Mouse (Mus musculus) liver, embryonic 12.5 days (tissue): ENCODE measurements around the gene Zfp709. TPM values are rescaled to one million over a fixed set of nuclear protein-coding genes. Genes with fewer than 3 reads are reported as not detected.
"Not testable (repeated sequence)": the region's sequence is repeated elsewhere in the genome, so short reads cannot be mapped to it uniquely, and the experiment has no call there.

Source experiments
- ATAC-seq: fragments of 200-750 bp; cut with Nextera tagmentation; 2 replicates; pipeline ENCODE4 v1.8.0; 2017; ENCODE audit warnings: moderate number of reproducible peaks, mild to moderate bottlenecking, moderate library complexity
- H3K27ac ChIP-seq: fragments of 300-500 bp; sonication (generic); 2 replicates; pipeline ENCODE4 v1.5.1; 2016; ENCODE audit warnings: mild to moderate bottlenecking
- H3K27me3 ChIP-seq: fragments of 300-500 bp; sonication (generic); replicated peaks from 2 replicates; pipeline ENCODE4 v1.6.1; 2016; ENCODE audit warnings: mild to moderate bottlenecking, moderate library complexity
- H3K36me3 ChIP-seq: fragments of 300-500 bp; sonication (generic); 2 replicates; pipeline ENCODE4 v1.6.1; 2016; ENCODE audit warnings: mild to moderate bottlenecking, moderate library complexity
- H3K4me1 ChIP-seq: fragments of 300-500 bp; sonication (generic); 2 replicates; pipeline ENCODE4 v1.6.1; 2016
- H3K4me2 ChIP-seq: fragments of 300-500 bp; sonication (generic); 2 replicates; pipeline ENCODE4 v1.6.1; 2016; ENCODE audit warnings: mild to moderate bottlenecking, moderate library complexity
- H3K4me3 ChIP-seq: fragments of 300-500 bp; sonication (generic); 2 replicates; pipeline ENCODE4 v1.5.1; 2016; ENCODE audit warnings: mild to moderate bottlenecking, moderate library complexity
- H3K9ac ChIP-seq: fragments of 300-500 bp; sonication (generic); 2 replicates; pipeline ENCODE4 v1.6.1; 2016; ENCODE audit warnings: mild to moderate bottlenecking, moderate library complexity
- H3K9me3 ChIP-seq: fragments of 300-500 bp; sonication (generic); replicated peaks from 2 replicates; pipeline ENCODE4 v1.6.1; 2016; ENCODE audit warnings: mild to moderate bottlenecking, moderate library complexity
- WGBS: fragments of 180-500 bp; shearing (Covaris S2); methylation state at CpG from one replicate; pipeline ENCODE4 v1.1.7; 2016; ENCODE audit not compliant: insufficient replicate concordance; 5-methylcytosine and 5-hydroxymethylcytosine counted together
- polyA plus RNA-seq: library from polyadenylated mRNA; unstranded; fragments of >200 nt; fragmentation: Nextera tagmentation; extraction: Ambion mirVana; gene quantifications from 2 replicates; pipeline ENCODE4 v1.2.1, GENCODE M21; 2016

The Zfp709 gene
- polyA plus RNA-seq, 1 experiment from 2014 or later, result 2.0 TPM

DNA sequence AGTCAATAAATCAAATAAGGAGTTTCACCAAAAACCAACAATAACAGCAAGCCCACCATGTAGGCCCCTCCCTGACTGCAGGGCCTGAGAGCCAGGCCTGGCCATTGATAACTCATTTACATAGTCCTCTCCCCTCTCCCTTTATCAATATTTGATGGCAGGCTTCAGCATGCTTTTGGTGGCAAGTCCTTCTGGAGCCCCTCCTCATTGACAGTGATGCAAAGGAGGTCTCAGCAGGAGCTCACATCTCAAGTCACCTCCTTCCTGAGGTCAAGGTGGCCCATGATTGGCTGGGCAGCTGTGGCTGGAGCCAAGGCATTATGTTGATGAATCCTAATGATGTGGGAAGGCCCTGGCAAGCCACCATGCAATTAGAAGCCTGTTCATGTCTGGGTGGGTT is 19.8 kb upstream of the Zfp709 start:
- H3K9me3 ChIP-seq, H3K36me3 ChIP-seq, H3K27me3 ChIP-seq, H3K4me1 ChIP-seq, H3K4me2 ChIP-seq, ATAC-seq, H3K9ac ChIP-seq, H3K27ac ChIP-seq, H3K4me3 ChIP-seq: not testable (repeated sequence)

- not testable (repeated sequence) for H3K4me3 ChIP-seq, H3K9me3 ChIP-seq, ATAC-seq, H3K4me2 ChIP-seq, H3K36me3 ChIP-seq, H3K4me1 ChIP-seq, H3K9ac ChIP-seq, H3K27me3 ChIP-seq, H3K27ac ChIP-seq
- WGBS, result 47% methylated on average over 11 of the region's 11 CpGs
Measured at GRCm38 (mm10) chr8:71900666-71901065, 18.8 kb downstream of the Zfp709 start.

GRCm38 (mm10) chr8:71903084-71903483 is 21.3 kb downstream of the Zfp709 start:
- H3K27ac ChIP-seq, H3K27me3 ChIP-seq, ATAC-seq, H3K4me1 ChIP-seq, H3K4me2 ChIP-seq, H3K4me3 ChIP-seq, H3K9ac ChIP-seq, H3K9me3 ChIP-seq, H3K36me3 ChIP-seq: not testable (repeated sequence)
- WGBS, result 40% methylated on average over 1 of the region's 1 CpGs

DNA sequence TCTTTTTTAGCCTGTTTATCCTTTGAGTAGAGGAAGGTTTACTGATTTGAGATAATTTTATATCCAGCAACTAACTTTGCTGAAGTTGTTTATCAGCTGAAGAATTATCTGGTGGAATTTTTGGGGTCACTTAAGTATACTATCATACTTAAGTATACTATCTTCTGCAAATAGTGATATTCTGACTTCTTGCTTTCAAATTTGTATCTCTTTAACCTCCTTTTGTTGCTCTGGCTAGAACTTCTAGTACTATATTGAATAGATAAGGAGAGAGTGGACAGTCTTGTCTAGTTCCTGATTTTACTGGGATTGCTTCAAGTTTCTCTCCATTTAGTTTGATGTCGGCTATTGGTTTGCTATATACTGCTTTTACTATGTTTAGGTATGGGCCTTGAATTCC is 25.0 kb downstream of the Zfp709 start:
- Histone ChIP-seq H3K27ac (no peak overlapping the region), H3K27me3 (no peaks in the 10 kb centered on the region), H3K9me3 (no peaks in the 10 kb centered on the region), H3K9ac (no peak overlapping the region), H3K4me3 (no peak overlapping the region), H3K4me1 (peaks cover 13% of the 10 kb centered on the region; the same call in 1 of the 2 replicates), H3K4me2 (no peak overlapping the region), H3K36me3 (no peaks in the 10 kb centered on the region)
- ATAC-seq, result no peak
- WGBS, result 82% methylated on average over 1 of the region's 1 CpGs

DNA sequence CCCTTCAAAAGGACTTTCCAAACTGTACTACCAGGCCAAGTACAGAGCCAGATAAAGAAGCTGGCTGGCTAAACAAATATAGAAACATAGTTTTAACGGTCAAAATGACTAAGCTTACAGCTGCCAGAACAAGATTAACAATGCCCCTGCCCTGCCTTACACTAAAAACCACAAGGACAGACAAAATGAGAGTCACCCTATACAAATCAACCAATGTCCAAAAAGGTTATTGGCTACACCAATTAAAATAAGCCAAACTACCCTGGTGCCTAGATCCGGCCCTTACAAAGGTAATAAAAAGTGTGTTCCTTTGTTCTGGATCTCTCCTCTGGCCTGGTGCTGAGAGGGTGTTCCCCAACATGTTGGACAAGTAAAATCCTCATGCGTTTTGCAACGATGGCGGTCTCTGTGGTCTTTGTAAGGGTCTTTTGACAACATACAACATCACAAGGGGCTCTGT is 26.0 kb downstream of the Zfp709 start:
- Histone ChIP-seq H3K4me1 (peaks cover 13% of the 10 kb centered on the region; the same call in 1 of the 2 replicates), H3K4me3 (peak overlapping the region; percentile 75), H3K36me3 (no peaks in the 10 kb centered on the region), H3K27ac (no peak overlapping the region), H3K9ac (no peak overlapping the region), H3K9me3 (no peaks in the 10 kb centered on the region), H3K27me3 (no peaks in the 10 kb centered on the region), H3K4me2 (peak overlapping the region; percentile 75)
- peak; percentile 8; the same call in 1 of the 2 replicates for ATAC-seq
- 80% methylated on average over 5 of the region's 5 CpGs for WGBS

- peak within 1 kb of the TSS; percentile 78 for H3K27ac ChIP-seq
- H3K9me3 ChIP-seq, result no peaks in the 10 kb centered on the region
- no peaks in the 10 kb centered on the region for H3K36me3 ChIP-seq
- WGBS, result 7% methylated on average over 47 of the region's 47 CpGs
- peaks cover 13% of the 10 kb centered on the region; the same call in 1 of the 2 replicates for H3K4me1 ChIP-seq
- H3K9ac ChIP-seq, result peak within 1 kb of the TSS; percentile 80
- peak within 1 kb of the TSS; percentile 75 for H3K4me3 ChIP-seq
- ATAC-seq, result peak; percentile 92
- H3K27me3 ChIP-seq, result no peaks in the 10 kb centered on the region
- H3K4me2 ChIP-seq, result peak within 1 kb of the TSS; percentile 75
Measured at GRCm38 (mm10) chr8:71908309-71909261, 26.8 kb downstream of the Zfp709 start, which contains the start of the genes Zfp882 and Zfp617. Zfp882 (plus strand) TSS chr8:71908608. Zfp617 (plus strand) TSS chr8:71908635.

DNA sequence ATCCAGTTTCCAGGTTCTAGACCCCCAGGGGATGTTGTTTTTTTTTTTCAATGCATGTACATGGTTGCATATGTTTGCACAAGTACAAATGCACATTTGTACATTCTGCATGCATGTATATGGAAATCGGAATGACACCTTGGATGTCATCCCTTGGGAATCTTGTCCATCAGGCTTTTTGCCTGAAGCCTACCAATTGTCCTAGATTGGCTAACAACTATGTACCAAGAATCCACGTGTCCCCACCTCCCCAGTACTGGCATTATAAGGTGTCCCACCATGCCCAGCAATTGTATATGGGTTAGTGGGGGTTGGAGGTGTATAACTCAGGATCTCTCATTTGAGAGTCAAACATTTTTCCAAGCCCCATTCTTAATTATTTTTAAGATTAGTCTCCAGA is 30.5 kb downstream of the Zfp709 start:
- no peak overlapping the region for H3K9ac ChIP-seq
- ATAC-seq, result no peak
- no peaks in the 10 kb centered on the region for H3K9me3 ChIP-seq
- H3K36me3 ChIP-seq, result peaks cover 14% of the 10 kb centered on the region
- no peaks in the 10 kb centered on the region for H3K27me3 ChIP-seq
- H3K4me3 ChIP-seq, result no peak overlapping the region
- H3K4me2 ChIP-seq, result no peak overlapping the region
- WGBS, result 65% methylated on average over 2 of the region's 2 CpGs
- H3K4me1 ChIP-seq, result peaks cover 13% of the 10 kb centered on the region; the same call in 1 of the 2 replicates
- no peak overlapping the region for H3K27ac ChIP-seq

DNA sequence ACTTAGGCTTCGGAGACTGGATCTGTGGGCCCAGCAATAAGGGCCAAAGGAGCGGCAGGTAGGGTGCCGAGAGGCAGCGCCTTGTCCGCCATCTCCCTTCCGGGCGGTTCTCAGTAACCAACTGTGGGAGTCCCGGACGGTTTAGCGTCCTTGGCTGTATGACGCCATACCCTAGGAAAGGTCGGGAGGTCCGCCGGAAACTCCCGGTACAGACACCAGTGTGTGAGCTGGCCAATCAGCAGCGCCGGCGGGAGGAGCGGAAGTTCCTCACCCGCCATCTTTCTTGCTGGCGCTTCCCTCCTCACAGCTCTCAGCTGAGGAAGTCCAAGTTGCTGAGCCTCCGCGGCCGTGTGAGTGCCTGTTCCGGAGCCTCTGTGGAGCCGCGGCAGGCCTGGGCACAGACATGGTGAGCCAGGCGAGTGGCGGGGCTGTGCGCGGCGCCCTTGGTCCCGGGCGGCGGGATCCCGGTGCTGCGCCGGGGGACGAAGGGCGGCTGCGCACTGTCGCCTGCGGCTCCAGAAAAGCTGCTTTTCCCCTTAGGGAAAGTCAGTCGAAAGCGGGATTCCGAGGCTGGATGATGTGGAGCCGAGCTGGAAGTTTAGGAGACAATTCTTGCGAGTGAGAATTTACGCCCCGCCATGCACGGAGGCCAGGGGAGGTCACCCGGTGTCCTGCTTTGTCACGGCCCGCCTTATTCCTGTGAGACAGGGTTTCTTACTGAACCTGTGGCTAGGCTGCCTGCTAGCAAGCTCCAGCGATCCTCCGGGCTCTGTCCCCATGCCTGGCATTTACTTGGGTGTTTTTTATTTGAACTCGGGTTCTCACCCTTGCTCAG is 41.0 kb downstream of the Zfp709 start:
- peaks cover 19% of the 10 kb centered on the region for H3K36me3 ChIP-seq
- peak overlapping the region; percentile 85 for H3K4me3 ChIP-seq
- under 1% methylated on average over 57 of the region's 57 CpGs for WGBS
- peak overlapping the region; percentile 81 for H3K4me2 ChIP-seq
- ATAC-seq, result peak; percentile 99
- no peaks in the 10 kb centered on the region for H3K27me3 ChIP-seq
- peaks cover 28% of the 10 kb centered on the region for H3K4me1 ChIP-seq
- H3K27ac ChIP-seq, result peak overlapping the region; percentile 95
- peak overlapping the region; percentile 93 for H3K9ac ChIP-seq
- no peaks in the 10 kb centered on the region for H3K9me3 ChIP-seq

DNA sequence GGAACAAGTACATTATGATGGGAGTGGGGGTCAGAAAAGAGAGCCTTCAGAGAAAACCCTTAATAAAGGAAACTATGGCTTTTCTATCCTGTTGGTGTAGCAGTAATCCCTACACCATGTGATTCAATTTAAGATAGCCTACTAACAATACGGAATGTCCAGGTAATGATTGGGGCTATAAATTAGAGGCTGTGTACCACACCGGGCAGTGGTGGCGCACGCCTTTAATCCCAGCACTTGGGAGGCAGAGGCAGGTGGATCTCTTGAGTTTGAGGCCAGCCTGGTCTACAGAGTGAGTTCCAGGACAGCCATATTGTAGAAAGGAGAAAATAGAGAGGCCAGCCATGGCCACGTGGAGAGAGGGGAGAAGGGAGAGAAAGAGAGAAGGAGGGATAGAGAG is 44.0 kb downstream of the Zfp709 start:
- H3K27me3 ChIP-seq, result no peaks in the 10 kb centered on the region
- no peak overlapping the region for H3K9ac ChIP-seq
- H3K27ac ChIP-seq, result no peak overlapping the region
- no peak overlapping the region for H3K4me2 ChIP-seq
- ATAC-seq, result no peak
- 91% methylated on average over 5 of the region's 5 CpGs for WGBS
- no peaks in the 10 kb centered on the region for H3K9me3 ChIP-seq
- H3K4me3 ChIP-seq, result no peak overlapping the region
- peaks cover 32% of the 10 kb centered on the region for H3K4me1 ChIP-seq
- H3K36me3 ChIP-seq, result peaks cover 45% of the 10 kb centered on the region

GRCm38 (mm10) chr8:71926551-71926950 is 44.7 kb downstream of the Zfp709 start:
- Histone ChIP-seq H3K4me3 (no peak overlapping the region), H3K27ac (no peak overlapping the region), H3K9ac (no peak overlapping the region), H3K36me3 (peaks cover 52% of the 10 kb centered on the region), H3K9me3 (peaks cover 2% of the 10 kb centered on the region; the same call in 1 of the 2 replicates), H3K27me3 (no peaks in the 10 kb centered on the region), H3K4me2 (no peak overlapping the region), H3K4me1 (peaks cover 32% of the 10 kb centered on the region)
- ATAC-seq, result no peak
- WGBS, result 98% methylated on average over 3 of the region's 3 CpGs

DNA sequence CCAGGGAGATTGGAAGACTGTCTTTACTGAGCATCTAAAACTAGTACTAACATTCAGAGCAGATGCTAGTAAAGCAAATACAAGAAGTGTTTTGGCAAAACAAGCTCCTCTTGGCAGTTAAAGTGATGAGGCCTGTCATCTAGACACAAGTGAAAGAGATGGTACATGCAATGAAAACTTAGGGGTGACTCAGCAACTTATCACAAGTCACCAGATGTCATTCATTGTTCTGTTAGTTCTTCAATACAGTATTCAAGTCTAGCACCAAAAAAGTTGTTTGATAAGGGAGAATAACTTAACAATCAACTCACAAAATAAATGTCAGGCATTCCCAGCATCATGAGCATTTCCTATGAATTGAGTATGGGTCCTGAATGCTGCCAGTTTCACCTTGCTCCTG is 46.0 kb downstream of the Zfp709 start:
- peaks cover 57% of the 10 kb centered on the region for H3K36me3 ChIP-seq
- no peak for ATAC-seq
- peaks cover 3% of the 10 kb centered on the region; the same call in 1 of the 2 replicates for H3K9me3 ChIP-seq
- no peak overlapping the region for H3K4me2 ChIP-seq
- peaks cover 29% of the 10 kb centered on the region for H3K4me1 ChIP-seq
- 0 out of 2 replicates have a peak overlapping the region, but pooled peaks have one; percentile 25 for H3K27ac ChIP-seq
- H3K27me3 ChIP-seq, result no peaks in the 10 kb centered on the region
- no peak overlapping the region for H3K9ac ChIP-seq
- H3K4me3 ChIP-seq, result no peak overlapping the region

DNA sequence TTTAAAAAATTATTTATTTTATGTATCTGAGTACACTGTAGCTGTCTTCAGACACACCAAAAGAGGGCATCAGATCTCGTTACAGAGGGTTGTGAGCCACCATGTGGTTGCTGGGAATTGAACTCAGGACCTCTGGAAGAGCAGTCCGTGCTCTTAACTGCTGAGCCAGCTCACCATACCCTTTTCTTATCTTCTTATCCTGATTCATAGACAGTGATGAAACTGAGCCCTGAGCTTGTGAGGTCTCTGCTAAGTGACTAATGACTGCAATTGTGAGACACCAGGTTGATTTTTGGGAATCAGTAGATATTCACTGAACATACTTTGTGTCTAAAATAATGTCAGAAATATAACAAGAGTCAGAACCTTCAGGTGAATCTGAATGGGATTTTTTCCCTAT is 56.2 kb downstream of the Zfp709 start:
- not testable (repeated sequence) for ATAC-seq

More for the DNA sequence above, 56.2 kb downstream of the Zfp709 start:
- peaks cover 11% of the 10 kb centered on the region for H3K36me3 ChIP-seq
- not testable (repeated sequence) for H3K4me2 ChIP-seq, H3K27me3 ChIP-seq, H3K4me1 ChIP-seq, H3K9me3 ChIP-seq, H3K4me3 ChIP-seq, H3K27ac ChIP-seq, H3K9ac ChIP-seq
- 64% methylated on average over 2 of the region's 2 CpGs for WGBS
